Mouse (Mus musculus): ENCODE results near the gene Dpp4. TPM values are rescaled to one million over a fixed set of nuclear protein-coding genes. Genes with fewer than 3 reads are reported as not detected.
A peak's percentile ranks its signal among the peaks of the same experiment; 100 is the strongest.

Gene Dpp4
- total RNA-seq, 2 experiments from 2014 or later, result 0.78 to 1.0 TPM

GRCm38 (mm10) chr2:62363606-62364005, 48.4 kb downstream of the Dpp4 start:
- DNase-seq (ENCODE audit: low spot score in 2 of 2), result no peak

GRCm38 (mm10) chr2:62362211-62362610, 49.8 kb downstream of the Dpp4 start:
- DNase-seq (ENCODE audit: low spot score in 2 of 2), result no peak

GRCm38 (mm10) chr2:62361514-62361913, 50.5 kb downstream of the Dpp4 start:
- no peak for DNase-seq (ENCODE audit: low spot score in 2 of 2)

- no peak for DNase-seq (ENCODE audit: low spot score in 2 of 2)
These were observed 51.2 kb downstream of the Dpp4 start for GRCm38 (mm10) chr2:62360872-62361271.

- no peak for DNase-seq (ENCODE audit: low spot score in 2 of 2)
These were observed 54.8 kb downstream of the Dpp4 start for GRCm38 (mm10) chr2:62357259-62357658.

- DNase-seq (ENCODE audit: low spot score in 2 of 2), result no peak
These were observed 55.4 kb downstream of the Dpp4 start for GRCm38 (mm10) chr2:62356606-62357005.

GRCm38 (mm10) chr2:62355766-62356165, 56.3 kb downstream of the Dpp4 start:
- DNase-seq (ENCODE audit: low spot score in 2 of 2), result no peak

GRCm38 (mm10) chr2:62352035-62352434, 60.0 kb downstream of the Dpp4 start:
- no peak for DNase-seq (ENCODE audit: low spot score in 2 of 2)

GRCm38 (mm10) chr2:62347762-62348161, 64.3 kb downstream of the Dpp4 start:
- no peak for DNase-seq (ENCODE audit: low spot score in 2 of 2)

- no peak for DNase-seq (ENCODE audit: low spot score in 2 of 2)
These were observed 65.3 kb downstream of the Dpp4 start for GRCm38 (mm10) chr2:62346771-62347170.

GRCm38 (mm10) chr2:62344367-62344766, 67.7 kb downstream of the Dpp4 start:
- no peak for DNase-seq (ENCODE audit: low spot score in 2 of 2)

GRCm38 (mm10) chr2:62341734-62342128, 70.3 kb downstream of the Dpp4 start:
- DNase-seq (ENCODE audit: low spot score in 2 of 2), result peak; percentile 53 to 61

GRCm38 (mm10) chr2:62341061-62341733, 70.8 kb downstream of the Dpp4 start:
- no peak for DNase-seq (ENCODE audit: low spot score in 2 of 2)

GRCm38 (mm10) chr2:62339222-62339944, 72.6 kb downstream of the Dpp4 start:
- peak in 1 of 2 experiments; percentile 66 for DNase-seq (ENCODE audit: low spot score in 2 of 2)

GRCm38 (mm10) chr2:62337086-62337485, 74.9 kb downstream of the Dpp4 start:
- DNase-seq (ENCODE audit: low spot score in 2 of 2), result no peak

GRCm38 (mm10) chr2:62334397-62335243, 77.4 kb downstream of the Dpp4 start:
- peak in 1 of 2 experiments; percentile 64 for DNase-seq (ENCODE audit: low spot score in 2 of 2)

- DNase-seq (ENCODE audit: low spot score in 2 of 2), result no peak
These were observed 79.6 kb downstream of the Dpp4 start for GRCm38 (mm10) chr2:62332465-62332864.

GRCm38 (mm10) chr2:62331913-62332312, 80.1 kb downstream of the Dpp4 start:
- no peak for DNase-seq (ENCODE audit: low spot score in 2 of 2)

GRCm38 (mm10) chr2:62325388-62325787, 86.6 kb downstream of the Dpp4 start:
- no peak for DNase-seq (ENCODE audit: low spot score in 2 of 2)

GRCm38 (mm10) chr2:62323078-62323637, 88.9 kb downstream of the Dpp4 start:
- DNase-seq (ENCODE audit: low spot score in 2 of 2), result no peak

GRCm38 (mm10) chr2:62319489-62319888, 92.5 kb downstream of the Dpp4 start:
- no peak for DNase-seq (ENCODE audit: low spot score in 2 of 2)

Measured in layer of hippocampus, postnatal 14 days (tissue).